Mouse (Mus musculus) MEL (cell line): ENCODE results near the gene Nop14. TPM values are rescaled to one million over a fixed set of nuclear protein-coding genes. Genes with fewer than 3 reads are reported as not detected.

ENCODE experiments used
- DNase-seq: peaks from one replicate; pipeline ENCODE4 v3.0.0; 2011; ENCODE audit warnings: low read depth, low spot score
- H3K27ac ChIP-seq: 2 replicates; pipeline ENCODE4 v1.5.1; 2012; ENCODE audit warnings: low read depth, mild to moderate bottlenecking, control low read depth, low read length, moderate library complexity; ENCODE audit not compliant: control insufficient read depth
- H3K27me3 ChIP-seq, 2 experiments: fragments of 150-350 bp in 1 of 2; sonication (generic) in 1 of 2; 2 replicates each; pipeline ENCODE4 v1.6.1; 2012; ENCODE audit warnings: low read length in 2 of 2, mild to moderate bottlenecking in 2 of 2, improper control_type of control experiment in 1 of 2, moderate library complexity in 1 of 2; ENCODE audit not compliant: insufficient read depth in 2 of 2, control insufficient read depth in 1 of 2
- H3K36me3 ChIP-seq, 2 experiments: 2 replicates each; pipeline ENCODE4 v1.6.1; 2012 to 2014; ENCODE audit warnings: low read length in 2 of 2, improper control_type of control experiment in 1 of 2, inconsistent platforms in 1 of 2, mild to moderate bottlenecking in 1 of 2; ENCODE audit not compliant: insufficient read depth in 2 of 2, control insufficient read depth in 1 of 2
- H3K4me1 ChIP-seq, 2 experiments: fragments of 150-350 bp in 1 of 2; sonication (generic) in 1 of 2; 2 replicates each; pipeline ENCODE4 v1.6.1; 2012; ENCODE audit warnings: low read length in 2 of 2, improper control_type of control experiment in 1 of 2, mild to moderate bottlenecking in 1 of 2; ENCODE audit not compliant: insufficient read depth in 2 of 2, control insufficient read depth in 1 of 2
- H3K4me3 ChIP-seq, 2 experiments: fragments of 150-350 bp in 1 of 2; sonication (generic) in 1 of 2; 2 replicates each; pipeline ENCODE4 v1.5.1; 2012; ENCODE audit warnings: low read depth in 2 of 2, low read length in 2 of 2, mild to moderate bottlenecking in 2 of 2, moderate library complexity in 2 of 2, control low read depth in 1 of 2, improper control_type of control experiment in 1 of 2; ENCODE audit not compliant: control insufficient read depth in 1 of 2, insufficient read depth in 1 of 2
- H3K79me2 ChIP-seq: 2 replicates; pipeline ENCODE4 v1.6.1; 2012; ENCODE audit warnings: mild to moderate bottlenecking, low read length, moderate library complexity; ENCODE audit not compliant: control insufficient read depth, poor library complexity, insufficient read depth
- H3K9ac ChIP-seq: 2 replicates; pipeline ENCODE4 v1.6.1; 2012; ENCODE audit warnings: low read depth, mild to moderate bottlenecking, control low read depth, low read length, moderate library complexity; ENCODE audit not compliant: control insufficient read depth, poor library complexity, severe bottlenecking
- H3K9me3 ChIP-seq: fragments of 150-350 bp; sonication (generic); replicated peaks from 2 replicates; pipeline ENCODE4 v1.6.1; 2012; ENCODE audit warnings: mild to moderate bottlenecking, low read length, improper control_type of control experiment, moderate library complexity; ENCODE audit not compliant: insufficient read depth
- BHLHE40 ChIP-seq: IDR thresholded peaks from 2 replicates; pipeline ENCODE4 v1.6.1; 2012; ENCODE audit warnings: low read depth, mild to moderate bottlenecking, inconsistent platforms, low read length, improper control_type of control experiment, borderline replicate concordance
- CHD1 ChIP-seq: IDR thresholded peaks from 2 replicates; pipeline ENCODE4 v1.6.1; 2012; ENCODE audit warnings: low read depth, mild to moderate bottlenecking, inconsistent platforms, low read length, improper control_type of control experiment
- CHD2 ChIP-seq: IDR thresholded peaks from 2 replicates; pipeline ENCODE4 v1.6.1; 2011; ENCODE audit warnings: low read length, improper control_type of control experiment
- CTCF ChIP-seq, 3 experiments: IDR thresholded peaks in 2 of 3; conservative IDR thresholded peaks in 1 of 3; 2 replicates each; pipeline ENCODE4 v1.5.1; 2011 to 2012; ENCODE audit warnings: low read length in 3 of 3, low read depth in 2 of 3, mild to moderate bottlenecking in 2 of 3, improper control_type of control experiment in 1 of 3, inconsistent platforms in 1 of 3, mixed read lengths in 1 of 3, moderate library complexity in 1 of 3; ENCODE audit not compliant: control insufficient read depth in 1 of 3, insufficient read depth in 1 of 3, poor library complexity in 1 of 3, severe bottlenecking in 1 of 3
- ETS1 ChIP-seq: IDR thresholded peaks from 2 replicates; pipeline ENCODE4 v1.6.1; 2012; ENCODE audit warnings: low read depth, mild to moderate bottlenecking, inconsistent platforms, low read length, improper control_type of control experiment, moderate library complexity
- HCFC1 ChIP-seq: IDR thresholded peaks from 2 replicates; pipeline ENCODE4 v1.6.1; 2012; ENCODE audit warnings: low read depth, mild to moderate bottlenecking, inconsistent platforms, low read length, improper control_type of control experiment, moderate library complexity
- JUND ChIP-seq: IDR thresholded peaks from 2 replicates; pipeline ENCODE4 v1.6.1; 2011; ENCODE audit warnings: low read depth, mild to moderate bottlenecking, improper control_type of control experiment, low read length
- MAFK ChIP-seq: IDR thresholded peaks from 2 replicates; pipeline ENCODE4 v1.6.1; 2011; ENCODE audit warnings: low read depth, mild to moderate bottlenecking, low read length, improper control_type of control experiment, borderline replicate concordance
- MAZ ChIP-seq: IDR thresholded peaks from 2 replicates; pipeline ENCODE4 v1.6.1; 2012; ENCODE audit warnings: low read depth, mild to moderate bottlenecking, inconsistent platforms, low read length, improper control_type of control experiment
- MYB ChIP-seq: IDR thresholded peaks from 2 replicates; pipeline ENCODE4 v1.6.1; 2011; ENCODE audit warnings: mild to moderate bottlenecking, low read depth, low read length, improper control_type of control experiment
- NELFE ChIP-seq: IDR thresholded peaks from 2 replicates; pipeline ENCODE4 v1.6.1; 2011; ENCODE audit warnings: low read depth, low read length, improper control_type of control experiment
- POLR2AphosphoS2 ChIP-seq: IDR thresholded peaks from 2 replicates; pipeline ENCODE4 v1.6.1; 2011; ENCODE audit warnings: low read length, improper control_type of control experiment
- POLR2AphosphoS5 ChIP-seq: IDR thresholded peaks from 2 replicates; pipeline ENCODE4 v1.6.1; 2012; ENCODE audit warnings: low read depth, borderline replicate concordance, mild to moderate bottlenecking, inconsistent platforms, low read length, moderate library complexity, mixed read lengths
- RAD21 ChIP-seq: IDR thresholded peaks from 2 replicates; pipeline ENCODE4 v1.6.1; 2011; ENCODE audit warnings: mild to moderate bottlenecking, low read depth, low read length, improper control_type of control experiment
- SIN3A ChIP-seq: IDR thresholded peaks from 2 replicates; pipeline ENCODE4 v1.6.1; 2012; ENCODE audit warnings: low read length, improper control_type of control experiment, inconsistent platforms
- SMC3 ChIP-seq: IDR thresholded peaks from 2 replicates; pipeline ENCODE4 v1.6.1; 2011; ENCODE audit warnings: low read depth, low read length, improper control_type of control experiment
- TAL1 ChIP-seq: IDR thresholded peaks from 2 replicates; pipeline ENCODE4 v1.6.1; 2012; ENCODE audit warnings: mild to moderate bottlenecking, inconsistent platforms, low read length, moderate library complexity, mixed read lengths
- TCF12 ChIP-seq: IDR thresholded peaks from 2 replicates; pipeline ENCODE4 v1.6.1; 2014; ENCODE audit warnings: low read depth, mild to moderate bottlenecking, inconsistent platforms, low read length, improper control_type of control experiment, moderate library complexity
- USF1 ChIP-seq: IDR thresholded peaks from 2 replicates; pipeline ENCODE4 v1.6.1; 2014; ENCODE audit warnings: low read depth, mild to moderate bottlenecking, inconsistent platforms, low read length, improper control_type of control experiment, moderate library complexity
- USF2 ChIP-seq, 2 experiments: IDR thresholded peaks; 2 replicates each; pipeline ENCODE4 v1.6.1; 2011 to 2012; ENCODE audit warnings: improper control_type of control experiment in 2 of 2, low read length in 2 of 2, borderline replicate concordance in 1 of 2, inconsistent platforms in 1 of 2, low read depth in 1 of 2, mild to moderate bottlenecking in 1 of 2; ENCODE audit not compliant: insufficient read depth in 1 of 2
- ZC3H11A ChIP-seq: IDR thresholded peaks from 2 replicates; pipeline ENCODE4 v1.6.1; 2012; ENCODE audit warnings: low read depth, mild to moderate bottlenecking, inconsistent platforms, low read length, improper control_type of control experiment
- ZKSCAN1 ChIP-seq: IDR thresholded peaks from 2 replicates; pipeline ENCODE4 v1.6.1; 2012; ENCODE audit warnings: low read depth, mild to moderate bottlenecking, inconsistent platforms, low read length, improper control_type of control experiment, moderate library complexity
- polyA plus RNA-seq, 2 experiments: library from polyadenylated mRNA; stranded (reverse) in 1 of 2; unstranded in 1 of 2; fragments of >175 nt in 1 of 2; fragments of >200 nt in 1 of 2; gene quantifications; 2 replicates each; pipeline versions ENCODE4 v1.2.1 to v1.2.4; 2012; ENCODE audit warnings: low replicate concordance in 2 of 2, low read depth in 1 of 2; ENCODE audit not compliant: insufficient read length in 2 of 2, insufficient read depth in 1 of 2, missing spikeins in 1 of 2
- total RNA-seq: library from RNA; depleted of rRNA; stranded (reverse); fragments of 300-350 nt; gene quantifications from 2 replicates; pipeline ENCODE4 v1.2.3, GENCODE M21; 2012

Nop14 gene
- total and polyA plus RNA-seq, 3 experiments, result 101 to 132 TPM; not detected in 1

DNA sequence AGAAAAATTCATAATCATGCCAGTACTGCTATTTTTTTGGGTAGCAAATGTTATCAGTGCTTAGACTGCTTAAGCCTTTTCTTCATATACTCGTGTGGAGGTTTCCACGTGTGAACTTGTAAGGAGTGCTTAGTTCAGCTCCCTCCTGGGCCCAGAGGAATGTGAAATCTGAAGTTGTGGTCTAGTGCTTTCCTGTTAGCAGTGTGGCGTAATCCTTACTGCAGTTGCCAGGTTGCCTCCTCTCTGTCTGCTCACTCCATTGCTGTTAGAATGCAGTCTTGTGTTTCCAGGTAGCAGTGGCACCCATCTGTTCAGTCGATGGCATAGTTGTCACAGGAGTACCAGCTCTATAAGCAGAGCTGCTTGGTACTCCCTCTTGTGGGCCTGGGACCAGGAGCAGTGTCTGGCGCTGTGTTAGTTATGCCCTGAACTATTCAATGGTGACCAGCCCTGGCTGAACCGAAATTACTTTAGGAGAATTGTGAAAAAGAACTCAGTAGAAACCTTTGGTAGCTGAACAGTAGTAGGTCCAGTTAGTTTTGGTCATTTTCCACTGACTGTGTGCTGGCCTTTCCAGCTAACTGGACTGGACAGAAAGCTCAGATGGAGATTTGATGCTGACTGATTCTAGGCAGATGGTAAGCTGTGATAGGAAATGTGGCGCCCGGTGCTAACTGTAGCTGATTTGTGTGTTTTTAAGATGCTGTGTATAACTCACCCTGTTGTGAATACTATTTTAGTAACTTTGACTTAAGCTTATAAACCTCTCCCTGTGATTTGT, 52.7 kb downstream of the Nop14 start:
- Histone ChIP-seq H3K27ac (no peak overlapping the region), H3K9ac (no peak overlapping the region), H3K79me2 (no peaks in the 10 kb centered on the region), H3K27me3 (no peaks in the 10 kb centered on the region), H3K36me3 (peaks cover 0 to 10% of the 10 kb centered on the region in 2 experiments; a peak in 2 of 4 replicates), H3K4me1 (no peaks in the 10 kb centered on the region), H3K9me3 (no peaks in the 10 kb centered on the region), H3K4me3 (no peak overlapping the region)
- DNase-seq, result no peak
- TF ChIP-seq NELFE, result no peak
- no peak for TF ChIP-seq POLR2AphosphoS2
- TF ChIP-seq SMC3, result no peak
- TF ChIP-seq TAL1, result no peak
- TF ChIP-seq USF1, result no peak
- TF ChIP-seq MAFK, result no peak
- TF ChIP-seq MYB, result no peak
- no peak for TF ChIP-seq JUND
- no peak for TF ChIP-seq CHD2
- TF ChIP-seq USF2 (IDR thresholded peaks at IDR 0.05; ENCODE audit: borderline replicate concordance in 1 of 2, insufficient read depth in 1 of 2, low read depth in 1 of 2, low read length in 2 of 2), result no peak
- no peak for TF ChIP-seq CHD1
- no peak for TF ChIP-seq TCF12
- TF ChIP-seq SIN3A, result no peak
- no peak for TF ChIP-seq HCFC1
- no peak for TF ChIP-seq ETS1
- TF ChIP-seq MAZ, result no peak
- no peak for TF ChIP-seq ZC3H11A
- no peak for TF ChIP-seq RAD21
- TF ChIP-seq BHLHE40, result no peak

DNA sequence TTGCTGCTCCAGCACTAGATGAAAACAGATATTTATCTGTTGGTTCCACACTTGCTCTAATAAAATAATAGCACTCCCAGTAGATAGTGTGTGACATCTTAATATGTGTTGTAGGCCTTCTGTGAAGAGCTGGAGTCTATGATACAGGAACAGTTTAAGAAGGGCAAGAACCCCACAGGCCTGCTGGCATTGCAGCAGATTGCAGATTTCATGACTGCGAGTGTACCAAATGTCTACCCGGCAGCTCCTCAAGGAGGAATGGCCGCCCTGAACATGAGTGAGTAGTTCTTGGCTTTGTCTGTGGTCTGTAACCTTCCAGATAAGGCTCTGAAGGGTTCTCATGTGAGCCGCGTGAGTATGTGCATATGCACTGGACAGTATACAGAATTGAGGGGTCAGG, 55.4 kb downstream of the Nop14 start:
- TF ChIP-seq POLR2AphosphoS5 (no peak), HCFC1 (no peak), CTCF (IDR thresholded peaks at IDR 0.05 in 2 of 3, conservative IDR thresholded peaks at IDR 0.05 in 1 of 3; ENCODE audit: control insufficient read depth in 1 of 3, insufficient read depth in 1 of 3, low read depth in 2 of 3, low read length in 3 of 3, poor library complexity in 1 of 3, severe bottlenecking in 1 of 3) (no peak), TAL1 (no peak), ZKSCAN1 (no peak), CHD2 (no peak), SIN3A (no peak)
- H3K4me1 ChIP-seq, result no peaks in the 10 kb centered on the region
- no peaks in the 10 kb centered on the region for H3K9me3 ChIP-seq
- no peak overlapping the region for H3K9ac ChIP-seq
- DNase-seq, result no peak
- no peak overlapping the region for H3K27ac ChIP-seq
- H3K79me2 ChIP-seq, result no peaks in the 10 kb centered on the region
- peaks cover 0 to 9% of the 10 kb centered on the region in 2 experiments; a peak in 2 of 4 replicates for H3K36me3 ChIP-seq
- H3K4me3 ChIP-seq, result no peak overlapping the region
- no peaks in the 10 kb centered on the region for H3K27me3 ChIP-seq
